Mouse (Mus musculus) right cerebral cortex, postnatal 4 days (tissue): ENCODE data around the gene Prkg1.

ENCODE experiments used
- DNase-seq: peaks from one replicate; pipeline ENCODE4 v3.0.0-alpha.2; 2022

The Prkg1 gene

DNA sequence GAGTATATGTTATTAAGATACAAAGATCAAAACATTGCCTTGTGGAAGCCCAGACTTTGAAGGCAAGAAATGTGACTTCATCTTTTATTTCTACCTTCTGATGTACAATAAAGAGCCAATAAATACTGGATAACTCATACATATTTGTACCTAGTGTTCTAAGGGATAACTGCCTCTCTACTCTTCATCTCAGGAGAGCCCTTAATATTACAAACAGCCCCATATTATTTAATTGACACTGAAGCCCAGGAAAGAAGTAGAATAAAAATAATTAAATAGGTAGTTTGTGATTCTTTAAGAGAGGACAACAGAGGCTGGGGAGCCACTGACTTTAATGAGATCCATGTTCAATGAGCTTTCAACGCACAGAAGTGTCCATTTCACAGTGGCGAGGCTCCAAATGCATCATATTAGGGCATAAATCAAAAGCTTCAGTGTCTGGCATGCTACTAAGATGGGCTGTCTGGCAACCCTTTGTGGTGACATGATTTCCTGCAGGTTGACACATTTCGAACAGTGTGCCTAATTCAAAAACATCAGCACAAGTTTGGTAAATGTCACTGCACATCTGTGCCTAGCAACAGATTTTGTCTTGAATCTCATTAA lies 753.2 kb downstream of the Prkg1 start:
- DNase-seq, result no peak

DNA sequence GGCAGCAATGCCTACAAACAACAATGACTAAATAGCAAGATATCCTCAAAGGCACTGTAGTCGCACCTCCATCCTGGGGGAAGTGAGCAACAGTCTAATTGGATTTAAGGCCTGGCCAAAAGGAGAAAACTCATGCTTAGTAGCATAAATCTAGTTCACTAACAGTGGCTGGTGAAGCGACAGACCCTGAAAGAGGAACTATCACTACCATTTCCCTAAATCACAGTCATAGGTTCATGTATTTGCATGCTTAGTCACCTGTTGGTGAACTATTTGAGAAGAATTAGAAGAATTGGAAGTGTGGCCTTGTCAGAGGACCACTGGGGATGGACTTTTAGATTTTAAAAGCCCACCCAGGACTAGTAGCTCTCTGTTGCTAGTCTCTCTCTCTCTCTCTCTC lies 766.3 kb downstream of the Prkg1 start:
- no peak for DNase-seq

DNA sequence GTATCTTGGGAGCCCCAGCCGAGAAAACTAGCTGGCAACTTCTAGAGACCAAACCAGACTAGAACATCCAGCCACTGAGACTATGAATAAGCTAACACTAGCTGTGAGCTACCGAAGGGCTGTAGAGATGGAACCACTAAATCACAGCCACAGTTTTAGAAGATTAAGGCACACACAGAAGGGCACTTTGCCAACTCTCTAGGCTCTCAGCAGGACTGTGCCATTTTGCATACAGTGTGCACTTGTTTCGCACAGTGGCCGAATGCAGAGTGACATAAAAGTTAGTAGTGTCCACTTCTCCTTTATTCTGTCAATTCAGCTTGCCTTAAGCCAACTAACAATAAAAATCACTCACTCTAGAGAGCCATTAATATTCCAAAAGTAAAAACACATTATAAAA lies 774.4 kb downstream of the Prkg1 start:
- no peak for DNase-seq

DNA sequence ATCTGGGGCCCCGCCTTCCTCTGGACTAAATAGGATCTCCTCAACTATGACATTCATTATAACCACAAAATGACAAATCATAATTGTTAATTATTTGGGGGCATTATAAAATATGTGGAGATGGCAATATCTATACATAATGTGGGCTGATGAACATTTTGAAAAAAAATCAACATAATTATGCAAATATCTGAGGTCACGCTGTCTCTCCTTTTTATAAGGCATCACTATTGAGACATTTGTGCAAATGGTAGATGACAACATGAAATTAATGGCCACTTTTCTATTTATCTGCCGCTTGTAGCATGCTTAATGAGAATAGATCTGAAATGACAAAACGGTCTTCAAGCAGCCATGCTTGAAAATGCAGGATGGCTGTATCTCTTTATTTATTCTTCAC lies 782.4 kb downstream of the Prkg1 start:
- DNase-seq, result no peak

DNA sequence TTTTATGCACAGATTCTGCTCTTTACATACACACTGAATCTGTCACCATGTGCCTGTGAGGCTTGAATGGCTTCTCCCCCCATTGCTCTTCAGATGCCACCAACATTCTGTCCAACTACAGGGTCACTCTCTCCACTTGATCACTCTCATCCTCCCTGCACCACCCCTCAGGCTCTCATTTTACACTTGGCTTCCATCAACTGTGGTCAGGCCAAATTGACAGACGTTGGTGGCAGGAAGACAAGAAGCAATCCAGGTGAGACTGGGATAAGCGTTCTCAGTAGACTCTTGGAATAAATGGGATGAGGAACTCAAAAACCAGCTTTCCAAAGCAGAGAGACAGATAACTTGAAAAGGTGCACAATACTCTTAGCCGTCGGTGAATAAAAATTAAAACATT lies 786.7 kb downstream of the Prkg1 start:
- DNase-seq, result no peak

DNA sequence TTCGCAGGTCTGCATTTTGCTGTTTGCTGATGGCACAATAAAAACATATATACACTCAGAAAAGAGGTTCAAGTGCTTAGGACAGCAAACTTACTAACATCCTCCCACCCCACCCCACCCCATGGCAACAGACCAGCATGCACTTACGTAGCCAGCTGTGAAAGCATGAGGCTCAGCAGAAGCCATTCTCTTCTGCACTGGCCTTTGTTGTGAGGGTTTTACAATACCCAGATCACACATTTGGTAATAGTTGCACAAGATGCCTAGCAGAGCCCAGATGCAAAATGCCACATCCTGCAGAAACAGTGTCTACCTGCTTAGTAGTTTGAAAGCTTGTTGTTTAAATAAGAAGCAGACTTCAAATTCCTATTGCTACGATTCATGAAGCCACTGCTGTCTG lies 814.2 kb downstream of the Prkg1 start:
- DNase-seq, result no peak

DNA sequence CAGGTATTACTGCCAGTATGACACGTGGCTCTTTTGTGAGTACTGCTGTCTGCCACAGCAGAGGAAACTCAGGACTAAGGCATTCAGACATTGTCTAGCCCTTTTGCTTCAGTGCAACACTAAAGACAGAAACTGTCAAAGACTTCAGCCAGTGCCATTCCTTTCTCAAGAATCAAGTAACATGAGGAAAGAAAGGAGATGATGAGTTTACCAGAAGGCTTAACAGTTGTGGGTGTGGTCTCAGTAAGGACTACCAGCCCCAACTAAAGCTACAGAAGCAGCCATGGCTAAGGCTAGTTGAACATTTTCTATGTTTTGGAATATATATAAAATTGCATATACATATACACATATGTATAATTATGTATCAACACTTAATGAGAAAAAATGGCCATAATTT lies 816.6 kb downstream of the Prkg1 start:
- no peak for DNase-seq

DNA sequence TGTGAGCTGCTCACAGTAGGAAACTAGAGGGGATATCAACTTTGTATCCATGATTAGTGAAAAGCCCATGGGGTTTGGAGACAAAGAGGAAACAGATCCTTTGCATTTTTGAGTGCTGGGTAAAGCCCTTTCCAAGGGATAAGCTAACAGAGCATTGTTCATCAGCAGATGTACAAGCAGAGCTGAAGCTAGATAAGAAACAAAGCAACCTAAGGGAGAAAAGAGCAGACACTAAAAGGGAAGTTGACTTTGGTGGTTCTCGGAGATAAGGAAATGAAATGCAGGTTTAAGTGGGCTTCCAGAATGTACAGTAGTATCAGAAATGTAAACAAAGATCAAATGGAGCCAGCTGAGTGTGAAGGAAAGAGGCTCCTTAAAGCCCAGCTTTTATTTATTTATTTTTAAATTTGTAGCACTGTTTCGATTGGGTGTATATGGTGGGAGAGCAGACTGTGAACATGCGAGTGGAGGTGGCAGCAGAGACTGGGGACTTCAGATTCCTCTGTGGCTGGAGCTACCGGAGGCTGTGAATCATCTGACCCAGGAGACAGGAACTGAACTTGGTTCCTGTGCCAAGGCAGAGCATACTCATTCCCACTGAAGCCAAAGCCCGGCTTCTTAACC lies 822.4 kb downstream of the Prkg1 start:
- DNase-seq, result no peak

DNA sequence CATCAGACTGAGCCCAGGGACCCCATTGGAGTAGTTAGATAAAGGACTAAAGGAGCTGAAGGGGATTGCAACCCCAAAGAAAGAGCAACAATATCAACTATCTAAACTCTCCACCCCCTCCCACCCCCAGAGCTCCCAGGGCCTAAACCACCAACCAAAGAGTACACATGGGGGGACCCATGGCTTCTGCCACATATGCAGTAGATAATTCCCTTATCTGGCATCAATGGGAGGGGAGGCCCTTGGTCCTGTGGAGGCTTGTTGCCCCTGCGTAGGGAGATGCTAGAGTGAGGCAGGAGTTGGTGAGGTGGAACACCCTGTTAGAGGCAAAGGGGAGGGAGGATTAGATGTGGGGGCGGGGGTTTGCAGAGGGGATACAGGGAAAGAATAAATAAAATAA lies 826.8 kb downstream of the Prkg1 start:
- no peak for DNase-seq

DNA sequence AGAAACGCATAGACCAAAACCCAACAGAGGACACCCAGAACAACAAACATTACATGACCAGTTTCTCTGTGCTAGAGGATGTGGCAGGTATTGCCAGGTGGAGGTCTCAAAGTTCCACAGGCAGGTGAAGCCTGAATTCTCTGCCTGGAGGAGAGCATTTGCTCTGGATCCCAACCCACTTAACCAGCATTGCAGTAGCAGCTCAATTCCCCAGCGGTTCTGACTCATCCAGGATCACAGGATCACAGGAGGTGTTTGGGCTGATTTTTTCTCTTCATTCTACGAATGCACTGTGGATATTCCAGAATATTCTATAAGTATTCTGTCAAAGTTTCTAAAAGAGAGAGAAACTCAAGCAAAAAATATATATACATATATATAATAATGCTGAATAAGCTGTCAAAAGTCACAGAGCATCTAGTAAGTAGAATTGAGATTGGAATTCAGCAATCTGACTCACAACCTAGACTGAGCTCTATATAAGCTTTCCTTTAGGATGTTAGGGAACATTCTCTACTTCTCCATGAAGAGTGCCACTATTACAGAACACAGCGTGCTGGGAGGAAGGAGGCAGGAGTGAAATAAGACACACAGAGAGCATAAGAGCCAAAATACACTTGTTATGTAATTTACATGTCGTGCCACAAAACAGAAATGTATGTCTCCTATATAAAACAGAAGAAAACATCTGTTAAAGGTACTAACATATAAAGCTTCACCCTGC lies 833.2 kb downstream of the Prkg1 start:
- DNase-seq, result no peak

DNA sequence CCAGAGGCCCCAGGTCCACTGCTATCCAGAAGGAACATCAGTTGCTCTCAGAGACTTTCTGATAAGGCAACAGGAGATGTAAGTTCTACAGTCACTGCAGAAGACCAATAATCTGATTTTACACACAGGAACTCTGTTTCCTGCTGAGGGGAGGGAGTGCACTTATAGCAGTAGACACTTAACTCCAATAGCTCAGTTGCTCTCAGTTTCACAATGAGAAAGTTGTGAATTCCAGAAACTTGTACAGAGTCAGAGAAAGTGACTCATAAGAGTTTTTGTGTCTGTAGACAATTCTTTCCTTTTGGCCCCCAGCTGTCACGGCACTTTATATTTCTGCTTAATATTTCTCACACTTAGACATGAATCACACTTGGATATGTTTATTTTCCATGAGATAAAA lies 840.8 kb downstream of the Prkg1 start:
- no peak for DNase-seq

DNA sequence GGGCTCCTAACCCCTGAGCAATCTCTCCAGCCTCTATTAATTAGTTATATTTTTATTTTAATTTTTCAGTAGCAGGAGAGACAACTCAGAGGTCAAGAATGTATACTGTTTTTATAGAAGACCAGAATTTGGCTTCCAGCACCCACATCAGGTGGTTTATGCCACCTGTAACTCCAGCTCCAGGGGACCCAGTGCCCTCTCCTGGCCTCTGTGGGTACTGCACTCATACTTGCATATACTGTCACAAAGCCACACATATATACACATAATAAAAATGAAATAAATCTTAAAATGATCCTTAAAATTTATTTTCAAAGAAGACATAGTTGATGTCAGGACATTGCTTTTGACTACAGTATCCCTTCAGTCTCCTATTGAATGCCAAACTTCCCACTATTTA lies 862.5 kb downstream of the Prkg1 start:
- no peak for DNase-seq

DNA sequence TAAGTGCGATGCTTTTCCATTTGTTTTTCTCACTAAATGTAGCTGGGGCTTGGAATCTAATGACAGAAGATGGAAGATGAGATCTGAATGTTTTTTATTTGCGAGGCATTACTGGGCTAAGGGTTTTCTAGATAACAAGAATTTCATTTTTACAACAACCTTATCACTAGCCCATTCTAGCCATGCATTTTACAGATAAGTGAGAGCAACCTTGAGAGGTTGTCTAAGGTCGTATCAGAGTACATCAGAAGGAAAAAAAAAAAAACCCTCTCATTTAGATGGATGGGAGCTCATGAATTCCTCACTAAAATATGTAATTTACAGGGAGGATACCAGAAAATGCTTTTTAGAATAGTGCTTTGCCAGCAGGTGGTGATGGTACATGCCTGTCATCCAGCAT lies 863.8 kb downstream of the Prkg1 start:
- no peak for DNase-seq

DNA sequence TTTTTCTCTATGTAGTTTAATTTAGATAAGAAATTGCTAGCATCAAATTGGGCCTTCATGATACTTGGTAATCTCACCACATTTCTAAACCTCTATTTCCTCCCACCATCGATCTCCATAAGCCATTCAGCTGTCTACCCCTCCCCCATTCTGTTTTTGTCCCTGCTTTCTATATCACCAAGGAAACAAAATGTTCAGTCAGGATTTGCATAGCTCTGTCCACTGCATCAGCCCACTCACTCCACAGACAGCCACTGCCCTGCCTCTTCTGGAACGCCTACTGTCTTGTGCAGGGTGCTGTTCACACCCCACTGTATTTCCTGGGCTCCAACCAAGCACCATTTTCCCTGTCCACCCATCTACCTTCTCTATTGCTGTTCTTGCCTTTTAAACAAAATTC lies 874.5 kb downstream of the Prkg1 start:
- DNase-seq, result no peak

DNA sequence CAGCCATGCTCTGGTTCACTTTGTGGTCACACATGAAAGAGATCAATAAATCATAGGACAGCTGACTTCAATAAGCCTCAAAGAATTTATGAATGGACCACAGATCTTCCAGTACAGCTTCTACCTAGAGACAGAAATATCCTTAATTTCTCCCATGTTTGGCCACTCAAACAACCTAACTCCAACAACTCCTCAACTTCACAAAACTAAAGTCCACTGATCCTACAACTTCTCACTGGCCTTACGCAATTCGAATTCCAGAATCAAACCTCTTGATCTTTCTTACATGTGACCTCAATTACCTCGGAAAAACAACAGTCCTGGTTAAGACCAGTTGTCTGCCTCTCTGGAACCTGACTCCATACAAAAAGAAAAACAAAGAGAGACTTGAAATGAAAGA lies 875.0 kb downstream of the Prkg1 start:
- DNase-seq, result no peak

DNA sequence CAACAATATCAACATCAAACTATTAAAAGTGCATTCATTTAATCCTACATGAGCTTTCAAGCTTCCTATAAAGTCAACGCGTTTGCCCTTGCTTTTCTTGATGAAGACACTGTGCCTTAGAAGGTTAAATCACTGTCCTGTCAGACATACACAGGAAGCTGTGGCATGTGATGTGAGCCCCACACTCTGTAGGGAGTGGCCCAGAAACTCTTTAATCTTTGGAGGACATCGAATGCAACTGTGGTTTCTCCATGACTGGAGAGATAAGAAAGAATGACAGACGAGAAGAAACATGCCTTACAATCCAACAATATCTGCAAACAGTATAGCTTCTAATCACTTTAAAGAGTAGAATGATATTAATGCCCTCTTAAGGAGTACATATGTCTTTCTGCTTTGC lies 903.4 kb downstream of the Prkg1 start:
- no peak for DNase-seq

DNA sequence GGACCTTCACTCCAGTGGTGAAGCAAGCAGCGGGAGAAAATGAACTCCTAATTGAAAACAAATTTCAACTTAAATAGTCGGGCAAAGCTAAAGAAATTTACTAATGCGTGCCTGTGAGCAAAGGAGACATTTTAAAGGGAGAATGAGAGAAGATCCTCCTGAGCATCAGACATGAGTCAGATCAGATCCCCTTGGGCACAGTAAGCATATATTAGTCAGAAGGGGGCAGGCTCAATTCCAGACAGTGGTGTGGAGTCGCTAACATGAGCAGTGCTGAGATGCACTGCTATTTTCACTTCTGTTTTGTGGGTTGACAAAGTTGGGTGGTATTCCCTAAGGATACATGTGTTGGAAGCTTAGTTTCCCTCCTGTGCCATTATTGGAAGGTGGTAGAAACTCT lies 913.8 kb downstream of the Prkg1 start:
- no peak for DNase-seq

DNA sequence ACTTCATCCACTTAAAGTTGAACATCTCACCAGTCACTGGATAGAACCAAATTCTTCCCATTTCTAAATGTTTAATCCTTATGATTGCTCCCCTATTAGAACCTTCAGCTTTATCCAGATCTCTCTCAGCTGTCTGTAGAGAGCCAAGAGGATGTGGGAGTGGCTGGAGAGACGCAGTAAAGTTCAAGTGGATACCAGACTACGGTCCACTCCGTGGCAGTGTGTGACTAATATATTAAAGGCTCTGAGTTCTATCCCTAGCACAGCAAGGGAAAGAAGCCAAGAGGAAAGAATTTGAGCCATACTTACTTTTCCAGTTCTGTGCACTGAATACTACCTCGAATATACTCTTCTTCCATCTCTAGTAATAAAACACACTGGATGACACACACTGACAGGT lies 919.9 kb downstream of the Prkg1 start:
- DNase-seq, result no peak

DNA sequence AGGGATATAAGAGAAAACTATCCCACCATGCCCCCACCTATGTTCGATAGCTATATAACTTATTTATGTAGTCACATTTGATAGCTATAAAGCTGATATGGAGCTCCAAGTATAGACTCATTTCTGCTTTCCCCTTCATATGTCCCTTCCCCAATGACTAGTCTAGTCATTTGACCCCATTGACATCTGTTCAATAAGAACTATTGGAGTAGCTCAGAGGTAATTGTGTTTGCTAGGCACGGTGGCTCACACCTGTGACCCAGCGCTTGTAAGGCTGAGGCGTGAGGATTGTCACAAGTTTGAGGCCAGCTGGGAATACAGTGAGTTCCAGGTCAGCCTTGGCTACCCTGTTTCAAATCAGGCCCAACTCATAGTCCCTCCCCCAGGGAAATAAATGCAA lies 921.2 kb downstream of the Prkg1 start:
- DNase-seq, result no peak

DNA sequence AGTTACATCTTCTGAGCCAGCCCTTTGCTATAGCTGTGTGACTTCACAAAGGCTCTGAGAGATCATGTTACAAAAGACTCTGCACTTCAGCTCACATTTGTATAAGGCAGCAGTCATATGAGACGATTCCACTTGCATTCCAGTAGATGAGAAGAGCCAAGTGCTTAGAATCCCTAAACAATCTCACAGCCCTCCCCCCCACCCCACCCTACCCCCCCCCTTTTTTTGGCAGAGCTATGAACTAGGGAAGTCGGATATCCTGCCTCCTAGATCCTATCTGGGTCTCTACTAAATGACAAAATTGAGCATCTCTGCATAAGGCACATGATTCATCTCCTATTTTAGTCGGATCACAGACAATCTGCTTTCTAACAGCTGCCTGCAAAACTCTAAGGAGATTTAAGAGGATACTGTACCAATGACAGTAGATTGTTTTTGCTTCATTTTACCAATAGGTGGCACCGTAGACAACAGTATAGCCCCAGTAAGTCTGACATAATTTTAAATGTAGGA lies 921.7 kb downstream of the Prkg1 start:
- no peak for DNase-seq

DNA sequence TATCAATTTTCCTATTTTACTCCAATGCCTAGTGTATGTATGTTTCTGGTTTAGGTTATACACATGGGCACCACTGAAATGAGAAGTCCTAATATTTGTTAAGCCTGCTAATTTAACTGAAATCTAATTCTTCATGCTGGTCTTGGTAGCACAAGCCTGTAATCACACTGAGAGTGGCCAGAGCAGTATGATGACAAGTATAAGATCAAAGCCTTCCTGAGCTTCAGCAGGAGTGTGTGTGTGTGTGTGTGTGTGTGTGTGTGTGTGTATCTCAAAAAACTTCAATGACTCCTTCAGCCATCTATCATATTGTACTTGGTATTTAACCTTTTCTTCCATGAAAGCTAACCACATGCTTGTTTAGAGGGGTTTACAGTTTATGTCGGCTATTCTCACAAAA lies 922.2 kb downstream of the Prkg1 start:
- DNase-seq, result no peak

DNA sequence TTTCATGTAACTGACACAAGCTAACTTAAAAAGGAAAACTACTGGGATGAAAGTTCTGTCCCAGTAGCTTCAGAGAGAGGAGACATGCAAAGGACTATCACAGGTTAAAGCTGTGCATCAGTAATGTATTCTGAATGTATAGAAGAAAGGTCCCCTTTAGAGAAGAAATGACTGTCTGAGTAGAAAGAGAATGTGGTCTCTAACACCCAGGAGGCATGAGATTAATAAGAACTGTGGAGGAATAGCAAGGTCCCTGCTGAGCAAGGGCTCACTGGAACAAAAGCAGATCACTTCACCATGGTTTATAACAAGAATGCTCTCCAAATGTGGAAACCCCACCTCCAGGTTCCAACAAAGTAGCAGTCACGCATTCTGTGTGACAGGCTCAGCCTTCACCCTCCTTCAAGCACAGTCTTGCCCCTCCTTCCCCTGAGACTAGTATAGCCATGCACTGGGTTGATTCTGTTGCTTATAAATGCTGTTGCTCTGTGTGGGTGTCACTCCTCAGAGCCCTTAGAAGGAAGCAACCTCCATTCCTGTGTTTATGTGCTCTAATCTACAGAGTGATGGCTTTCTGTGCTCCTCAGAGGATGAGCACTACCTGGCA lies 931.7 kb downstream of the Prkg1 start:
- DNase-seq, result no peak

DNA sequence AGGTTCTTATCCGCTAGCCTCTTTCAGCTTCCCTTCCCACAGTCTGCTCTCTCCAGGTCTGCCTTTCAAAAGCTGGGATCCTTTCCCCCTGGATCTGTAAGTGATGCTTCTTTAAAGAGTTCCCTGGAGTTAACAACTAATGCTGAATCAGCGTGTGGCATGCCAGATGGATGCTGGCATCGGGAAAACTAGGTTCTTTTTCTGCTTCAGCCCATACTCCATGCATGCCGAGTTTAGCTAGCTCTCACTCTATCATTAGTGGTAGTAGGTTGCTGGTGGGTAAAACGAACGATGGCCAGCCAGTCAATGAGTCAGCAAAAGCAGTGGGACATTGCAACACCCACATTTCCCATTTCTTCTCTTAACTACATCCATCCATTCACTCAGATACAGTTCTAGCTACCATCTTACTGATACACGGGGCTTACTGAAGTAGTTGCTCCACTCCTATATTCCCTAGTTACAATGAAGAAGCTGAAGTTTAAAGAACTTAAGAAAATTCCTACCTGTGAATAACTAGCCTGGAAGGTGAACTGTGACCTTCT lies 935.5 kb downstream of the Prkg1 start:
- DNase-seq, result no peak

DNA sequence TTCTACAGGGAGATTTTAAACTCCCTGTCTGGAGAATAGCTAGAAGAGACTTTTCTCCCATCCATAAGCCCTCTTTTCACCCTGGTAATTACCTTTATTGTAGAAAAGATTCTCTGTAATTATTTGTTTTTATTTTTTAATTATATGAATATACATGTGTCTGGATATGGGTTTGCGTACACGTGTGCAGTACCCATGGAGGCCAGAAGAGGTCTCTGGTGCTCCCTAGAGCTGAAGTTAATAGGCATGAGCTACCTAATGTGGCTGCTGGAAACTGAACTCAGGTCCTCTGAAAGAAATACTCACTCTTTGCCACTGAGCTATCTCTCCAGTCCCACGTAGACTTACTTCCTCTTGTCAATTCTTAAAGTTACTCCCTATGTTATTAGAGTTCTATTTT lies 937.0 kb downstream of the Prkg1 start:
- no peak for DNase-seq
